Mouse (Mus musculus): ENCODE measurements at regions not wholly inside any gene's neighbourhood (a gene's known extent, or its start where the extent isn't known, plus 50 kb on each side); places are given as distances from the start of the nearest gene placed in this dataset.

GRCm38 (mm10) chr17:45794926-45795325, 61.3 kb upstream of the 1600014C23Rik start:
- no peak overlapping the region for H3K4me3 ChIP-seq (ENCODE audit: low read depth, low read length)
- no peak overlapping the region for H3K27ac ChIP-seq (ENCODE audit: low read depth)
- H3K36me3 ChIP-seq (replicated peaks; ENCODE audit: control insufficient read depth, insufficient read depth, low read length), result no peaks in the 10 kb centered on the region
- no peaks in the 10 kb centered on the region for H3K9me3 ChIP-seq (replicated peaks; ENCODE audit: control insufficient read depth, low read length)
- DNase-seq (ENCODE audit: low spot score), result no peak
- TF ChIP-seq EP300 (IDR thresholded peaks at IDR 0.05; ENCODE audit: low read depth), result no peak
- TF ChIP-seq CTCF (IDR thresholded peaks at IDR 0.05; ENCODE audit: low read depth), result no peak
- peaks cover 6% of the 10 kb centered on the region; the same call in 1 of the 2 replicates for H3K27me3 ChIP-seq (ENCODE audit: control insufficient read depth, insufficient read depth, low read length)
- ATAC-seq (ENCODE audit: insufficient read depth, low read depth), result no peak
- no peak overlapping the region for H3K9ac ChIP-seq (replicated peaks; ENCODE audit: low read depth, low read length)
- WGBS, result 72% methylated on average over 7 of the region's 7 CpGs
- H3K4me2 ChIP-seq (ENCODE audit: low read depth, low read length), result no peak overlapping the region
- 0 out of 2 replicates have a peak, but pooled peaks cover 5% of the 10 kb centered on the region for H3K4me1 ChIP-seq (ENCODE audit: control insufficient read depth, insufficient read depth)

GRCm38 (mm10) chr17:45790959-45791520, 57.4 kb upstream of the 1600014C23Rik start:
- TF ChIP-seq EP300 (IDR thresholded peaks at IDR 0.05; ENCODE audit: low read depth), result no peak
- no peak for TF ChIP-seq CTCF (IDR thresholded peaks at IDR 0.05; ENCODE audit: low read depth)
- H3K27me3 ChIP-seq (ENCODE audit: control insufficient read depth, insufficient read depth, low read length), result peaks cover 11% of the 10 kb centered on the region
- DNase-seq (ENCODE audit: low spot score) (no peak), ATAC-seq (ENCODE audit: insufficient read depth, low read depth) (no peak)
- H3K4me3 ChIP-seq (ENCODE audit: low read depth, low read length), result no peak overlapping the region
- no peak overlapping the region for H3K9ac ChIP-seq (replicated peaks; ENCODE audit: low read depth, low read length)
- H3K9me3 ChIP-seq (replicated peaks; ENCODE audit: control insufficient read depth, low read length), result no peaks in the 10 kb centered on the region
- no peak overlapping the region for H3K4me2 ChIP-seq (ENCODE audit: low read depth, low read length)
- 60% methylated on average over 8 of the region's 8 CpGs for WGBS
- H3K4me1 ChIP-seq (ENCODE audit: control insufficient read depth, insufficient read depth), result 0 out of 2 replicates have a peak, but pooled peaks cover 5% of the 10 kb centered on the region
- H3K36me3 ChIP-seq (replicated peaks; ENCODE audit: control insufficient read depth, insufficient read depth, low read length), result no peaks in the 10 kb centered on the region
- no peak overlapping the region for H3K27ac ChIP-seq (ENCODE audit: low read depth)

DNA sequence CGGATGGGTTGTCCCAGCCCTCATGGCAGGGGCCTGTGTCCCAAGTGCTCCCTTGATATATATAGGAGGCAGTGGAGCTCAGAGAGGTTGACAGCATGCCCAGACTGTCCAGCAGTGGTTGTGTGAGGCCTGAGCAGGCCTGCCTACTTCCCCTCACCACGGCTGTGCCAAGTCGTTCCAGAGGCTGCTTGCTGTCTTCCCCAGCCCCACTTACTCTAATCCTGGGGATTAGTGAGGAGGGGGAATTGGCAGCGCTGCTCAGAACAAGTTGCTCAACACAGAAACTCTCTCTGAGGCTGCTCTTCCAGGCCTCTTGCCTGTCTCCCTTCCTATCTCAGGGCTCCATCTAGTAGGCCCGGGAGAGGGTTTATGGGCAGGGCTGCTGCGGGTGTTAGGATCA, 56.1 kb upstream of the 1600014C23Rik start:
- WGBS, result 45% methylated on average over 6 of the region's 6 CpGs
- ATAC-seq (ENCODE audit: insufficient read depth, low read depth) (no peak), DNase-seq (ENCODE audit: low spot score) (no peak)
- Histone ChIP-seq H3K27me3 (ENCODE audit: control insufficient read depth, insufficient read depth, low read length) (peaks cover 11% of the 10 kb centered on the region), H3K4me2 (ENCODE audit: low read depth, low read length) (no peak overlapping the region), H3K27ac (ENCODE audit: low read depth) (no peak overlapping the region), H3K4me3 (ENCODE audit: low read depth, low read length) (no peak overlapping the region), H3K4me1 (ENCODE audit: control insufficient read depth, insufficient read depth) (0 out of 2 replicates have a peak, but pooled peaks cover 5% of the 10 kb centered on the region), H3K36me3 (replicated peaks; ENCODE audit: control insufficient read depth, insufficient read depth, low read length) (no peaks in the 10 kb centered on the region), H3K9ac (replicated peaks; ENCODE audit: low read depth, low read length) (no peak overlapping the region), H3K9me3 (replicated peaks; ENCODE audit: control insufficient read depth, low read length) (no peaks in the 10 kb centered on the region)
- TF ChIP-seq CTCF (IDR thresholded peaks at IDR 0.05; ENCODE audit: low read depth) (no peak), EP300 (IDR thresholded peaks at IDR 0.05; ENCODE audit: low read depth) (no peak)

DNA sequence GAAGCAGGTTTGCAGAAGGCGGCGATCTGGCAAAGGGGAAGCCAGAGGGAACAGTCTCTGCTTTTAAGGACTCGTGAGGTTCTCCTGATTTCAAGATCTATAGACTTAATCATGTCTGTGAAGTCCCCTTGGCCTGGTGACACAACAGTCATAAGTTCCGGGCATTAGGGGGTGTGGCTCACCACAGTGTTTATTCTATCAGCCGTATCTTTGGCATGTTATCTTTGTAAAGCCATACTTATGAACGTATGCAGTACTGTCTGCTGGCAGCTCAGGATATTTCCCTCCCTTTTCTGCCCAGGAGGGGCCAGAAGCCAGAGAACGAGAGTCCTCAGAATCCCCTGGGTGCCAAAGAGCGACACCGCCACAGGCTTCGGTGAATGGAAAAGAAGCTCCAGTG, 51.3 kb upstream of the 1600014C23Rik start:
- no peak overlapping the region for H3K27ac ChIP-seq (ENCODE audit: low read depth)
- no peak overlapping the region for H3K4me2 ChIP-seq (ENCODE audit: low read depth, low read length)
- H3K9me3 ChIP-seq (replicated peaks; ENCODE audit: control insufficient read depth, low read length), result no peaks in the 10 kb centered on the region
- H3K4me1 ChIP-seq (ENCODE audit: control insufficient read depth, insufficient read depth), result no peaks in the 10 kb centered on the region
- no peak overlapping the region for H3K4me3 ChIP-seq (ENCODE audit: low read depth, low read length)
- peaks cover 25% of the 10 kb centered on the region for H3K27me3 ChIP-seq (ENCODE audit: control insufficient read depth, insufficient read depth, low read length)
- TF ChIP-seq EP300 (IDR thresholded peaks at IDR 0.05; ENCODE audit: low read depth) (no peak), CTCF (IDR thresholded peaks at IDR 0.05; ENCODE audit: low read depth) (no peak)
- no peak for DNase-seq (ENCODE audit: low spot score)
- no peak overlapping the region for H3K9ac ChIP-seq (replicated peaks; ENCODE audit: low read depth, low read length)
- WGBS, result 69% methylated on average over 10 of the region's 10 CpGs
- no peak for ATAC-seq (ENCODE audit: insufficient read depth, low read depth)
- H3K36me3 ChIP-seq (replicated peaks; ENCODE audit: control insufficient read depth, insufficient read depth, low read length), result no peaks in the 10 kb centered on the region

GRCm38 (mm10) chr17:45784496-45784895, 50.9 kb upstream of the 1600014C23Rik start:
- ATAC-seq (ENCODE audit: insufficient read depth, low read depth), result no peak
- TF ChIP-seq EP300 (IDR thresholded peaks at IDR 0.05; ENCODE audit: low read depth) (no peak), CTCF (IDR thresholded peaks at IDR 0.05; ENCODE audit: low read depth) (no peak)
- 92% methylated on average over 5 of the region's 5 CpGs for WGBS

More at GRCm38 (mm10) chr17:45784496-45784895, 50.9 kb upstream of the 1600014C23Rik start:
- DNase-seq (ENCODE audit: low spot score), result no peak
- no peaks in the 10 kb centered on the region for H3K4me1 ChIP-seq (ENCODE audit: control insufficient read depth, insufficient read depth)
- H3K27ac ChIP-seq (ENCODE audit: low read depth), result no peak overlapping the region
- peaks cover 22% of the 10 kb centered on the region for H3K27me3 ChIP-seq (ENCODE audit: control insufficient read depth, insufficient read depth, low read length)
- no peak overlapping the region for H3K9ac ChIP-seq (replicated peaks; ENCODE audit: low read depth, low read length)
- no peaks in the 10 kb centered on the region for H3K9me3 ChIP-seq (replicated peaks; ENCODE audit: control insufficient read depth, low read length)
- no peak overlapping the region for H3K4me3 ChIP-seq (ENCODE audit: low read depth, low read length)
- no peaks in the 10 kb centered on the region for H3K36me3 ChIP-seq (replicated peaks; ENCODE audit: control insufficient read depth, insufficient read depth, low read length)
- H3K4me2 ChIP-seq (ENCODE audit: low read depth, low read length), result no peak overlapping the region

Data from heart, postnatal 0 days (tissue).